Mouse (Mus musculus) heart, embryonic 11.5 days (tissue): ENCODE results near the gene Prr3. TPM values are rescaled to one million over a fixed set of nuclear protein-coding genes. Genes with fewer than 3 reads are reported as not detected.

ENCODE experiments used
- ATAC-seq: fragments of 200-750 bp; cut with Nextera tagmentation; replicated peaks from 2 replicates; pipeline ENCODE4 v1.8.0; 2017; ENCODE audit warnings: moderate library complexity; ENCODE audit not compliant: insufficient number of reproducible peaks, low FRiP score, low TSS enrichment
- H3K27ac ChIP-seq: fragments of 300-500 bp; sonication (generic); 2 replicates; pipeline ENCODE4 v1.5.1; 2014; ENCODE audit warnings: mild to moderate bottlenecking, low read depth, low read length
- H3K27me3 ChIP-seq: fragments of 300-500 bp; sonication (generic); 2 replicates; pipeline ENCODE4 v1.6.1; 2014; ENCODE audit warnings: mild to moderate bottlenecking, low read length, mixed read lengths; ENCODE audit not compliant: control insufficient read depth, insufficient read depth
- H3K36me3 ChIP-seq: fragments of 300-500 bp; sonication (generic); 2 replicates; pipeline ENCODE4 v1.6.1; 2014; ENCODE audit warnings: mild to moderate bottlenecking, low read length, moderate library complexity, mixed read lengths; ENCODE audit not compliant: control insufficient read depth, insufficient read depth
- H3K4me1 ChIP-seq: fragments of 300-500 bp; sonication (generic); 2 replicates; pipeline ENCODE4 v1.6.1; 2014; ENCODE audit warnings: low read length; ENCODE audit not compliant: control insufficient read depth, insufficient read depth
- H3K4me2 ChIP-seq: fragments of 300-500 bp; sonication (generic); 2 replicates; pipeline ENCODE4 v1.6.1; 2014; ENCODE audit warnings: mild to moderate bottlenecking, moderate library complexity
- H3K4me3 ChIP-seq: fragments of 300-500 bp; sonication (generic); 2 replicates; pipeline ENCODE4 v1.5.1; 2014; ENCODE audit warnings: low read depth, low read length
- H3K9ac ChIP-seq: fragments of 300-500 bp; sonication (generic); 2 replicates; pipeline ENCODE4 v1.6.1; 2014; ENCODE audit warnings: mild to moderate bottlenecking, low read depth, low read length, moderate library complexity
- H3K9me3 ChIP-seq: fragments of 300-500 bp; sonication (generic); replicated peaks from 2 replicates; pipeline ENCODE4 v1.6.1; 2016; ENCODE audit warnings: low read length; ENCODE audit not compliant: control insufficient read depth
- WGBS: fragments of 180-500 bp; shearing (Covaris S2); extraction: QIAGEN DNeasy Blood & Tissue Kit; methylation state at CpG from one replicate; pipeline ENCODE4 v1.1.7; 2014; ENCODE audit not compliant: insufficient replicate concordance; 5-methylcytosine and 5-hydroxymethylcytosine counted together
- polyA plus RNA-seq: library from polyadenylated mRNA; unstranded; fragments of >200 nt; fragmentation: Nextera tagmentation; extraction: Ambion mirVana; gene quantifications from 2 replicates; pipeline ENCODE4 v1.2.1, GENCODE M21; 2014

Gene Prr3
- 17.4 TPM in 2 replicates for polyA plus RNA-seq

DNA sequence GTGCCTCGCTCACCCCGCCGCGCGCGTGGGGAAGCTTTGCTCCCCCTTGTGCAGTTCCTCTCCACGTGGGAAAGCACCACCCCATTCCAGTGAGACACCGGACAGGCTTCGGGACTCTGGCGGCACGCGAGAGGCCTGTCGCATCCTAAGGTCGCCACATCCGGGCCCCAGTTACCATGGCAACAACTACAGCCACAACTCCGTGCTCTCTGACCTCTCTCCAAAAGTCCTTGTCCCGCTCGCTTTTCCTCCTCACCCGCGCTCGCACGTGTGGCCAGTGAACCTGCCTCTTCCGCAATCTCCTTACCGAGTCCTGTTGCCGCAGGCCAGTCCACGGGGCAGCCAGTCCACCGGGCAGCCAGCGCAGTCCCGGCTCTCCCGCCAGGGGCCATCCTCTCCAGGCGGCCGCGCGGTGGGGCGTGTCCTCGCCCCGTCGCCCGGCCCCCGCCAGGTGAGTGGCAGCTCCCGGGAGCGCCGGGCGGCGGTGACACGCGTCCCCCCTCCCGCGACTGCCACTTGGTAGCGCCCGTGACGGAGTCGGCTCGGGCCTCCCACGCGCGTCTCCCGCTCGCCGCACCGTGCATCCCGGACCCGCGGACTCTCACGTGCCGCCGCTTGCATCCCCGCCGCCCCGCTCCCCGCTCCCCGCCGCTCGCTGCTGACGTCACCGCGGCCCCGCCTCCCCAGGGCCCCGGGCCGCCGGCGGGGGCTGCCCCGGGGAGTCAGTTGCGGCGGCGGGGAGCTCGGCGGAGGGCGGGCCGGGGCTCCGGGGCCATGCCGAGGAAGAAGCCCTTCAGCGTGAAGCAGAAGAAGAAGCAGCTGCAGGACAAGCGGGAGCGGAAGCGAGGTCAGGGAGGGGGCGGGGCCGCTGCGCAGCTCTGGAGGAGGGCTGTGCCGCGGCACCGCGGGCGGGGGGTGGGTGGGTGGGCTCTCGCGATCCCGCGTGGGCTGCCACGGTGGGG is at the start of gene Prr3, which contains the start of gene Gnl1:
Prr3 (minus strand) TSS at position 836 of the 962 bp plus-strand sequence.
Gnl1 (plus strand) TSS at position 451 of the 962 bp plus-strand sequence.
- peak; percentile 87 for ATAC-seq
- Histone ChIP-seq H3K27ac (peak within 1 kb of the TSS; percentile 96), H3K36me3 (peaks cover 6% of the 10 kb centered on the region; the same call in 1 of the 2 replicates), H3K4me2 (peak within 1 kb of the TSS; percentile 94), H3K4me3 (peak within 1 kb of the TSS; percentile 90), H3K27me3 (no peaks in the 10 kb centered on the region), H3K9ac (peak within 1 kb of the TSS; percentile 89), H3K9me3 (no peaks in the 10 kb centered on the region), H3K4me1 (peaks cover 13% of the 10 kb centered on the region)
- under 1% methylated on average over 61 of the region's 109 CpGs for WGBS

DNA sequence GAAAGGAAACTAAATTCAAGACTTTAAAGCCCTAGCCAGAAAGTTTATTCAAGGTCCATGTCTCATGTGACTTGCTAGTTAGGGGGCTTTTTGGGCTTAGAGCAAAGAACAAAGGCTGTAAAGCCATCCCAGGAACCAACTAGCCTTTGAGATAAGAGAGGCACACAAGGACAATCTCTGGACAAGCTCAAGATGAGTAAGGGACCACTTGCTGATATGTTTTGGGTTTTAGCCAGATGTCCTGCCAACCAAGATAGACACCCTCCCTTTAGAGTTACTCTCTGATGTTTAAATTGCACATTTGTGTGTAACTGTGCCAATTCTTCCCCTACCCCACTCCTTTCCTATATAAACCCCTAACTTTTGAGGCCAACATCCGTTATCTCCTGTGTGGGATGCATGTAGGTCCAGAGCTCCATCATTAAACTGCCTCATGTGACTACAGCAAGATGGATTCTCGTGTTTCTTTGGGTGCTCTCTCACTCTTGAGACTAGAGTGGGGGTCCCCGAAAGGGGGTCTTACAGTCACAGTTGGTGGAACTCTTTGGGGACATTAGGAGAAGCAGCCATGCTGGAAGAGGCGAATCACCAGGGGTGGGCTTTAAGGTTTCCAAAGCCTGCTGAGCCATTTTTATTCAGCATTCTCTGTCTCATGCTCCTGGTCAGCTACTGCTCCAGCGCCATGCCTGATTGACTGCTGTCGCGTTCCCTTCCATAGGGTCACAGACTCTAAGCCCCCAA is 49.0 kb upstream of the Prr3 start:
- WGBS, result 80% methylated on average over 7 of the region's 7 CpGs
- H3K27me3 ChIP-seq, result no peaks in the 10 kb centered on the region
- no peak for ATAC-seq
- H3K27ac ChIP-seq, result no peak overlapping the region
- no peaks in the 10 kb centered on the region for H3K36me3 ChIP-seq
- no peak overlapping the region for H3K4me3 ChIP-seq
- no peaks in the 10 kb centered on the region for H3K4me1 ChIP-seq
- no peaks in the 10 kb centered on the region for H3K9me3 ChIP-seq
- H3K9ac ChIP-seq, result no peak overlapping the region
- H3K4me2 ChIP-seq, result no peak overlapping the region

DNA sequence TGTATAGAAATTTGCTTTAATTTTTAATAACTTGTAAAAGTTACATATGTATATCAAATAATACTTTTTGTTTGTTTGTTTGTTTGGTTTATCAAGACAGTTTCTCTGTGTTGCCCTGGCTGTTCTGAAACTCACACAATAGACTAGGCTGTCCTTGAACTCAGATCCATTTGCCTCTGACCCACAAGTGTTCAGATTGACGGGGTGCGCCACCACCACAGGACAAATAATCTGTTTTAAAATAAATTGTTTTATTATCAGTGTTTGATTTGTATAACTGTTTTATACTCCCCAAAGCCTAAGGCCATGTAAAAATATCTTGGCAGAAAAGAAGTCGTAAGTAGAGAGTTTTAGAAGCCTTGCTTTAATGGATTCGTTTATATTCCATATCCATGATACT is 47.6 kb upstream of the Prr3 start:
- no peak for ATAC-seq
- no peaks in the 10 kb centered on the region for H3K36me3 ChIP-seq
- peaks cover 3% of the 10 kb centered on the region; the same call in 1 of the 2 replicates for H3K4me1 ChIP-seq
- no peaks in the 10 kb centered on the region for H3K9me3 ChIP-seq
- no peak overlapping the region for H3K4me2 ChIP-seq
- H3K4me3 ChIP-seq, result no peak overlapping the region
- H3K27me3 ChIP-seq, result no peaks in the 10 kb centered on the region
- 88% methylated on average over 4 of the region's 4 CpGs for WGBS
- H3K9ac ChIP-seq, result no peak overlapping the region
- H3K27ac ChIP-seq, result no peak overlapping the region

DNA sequence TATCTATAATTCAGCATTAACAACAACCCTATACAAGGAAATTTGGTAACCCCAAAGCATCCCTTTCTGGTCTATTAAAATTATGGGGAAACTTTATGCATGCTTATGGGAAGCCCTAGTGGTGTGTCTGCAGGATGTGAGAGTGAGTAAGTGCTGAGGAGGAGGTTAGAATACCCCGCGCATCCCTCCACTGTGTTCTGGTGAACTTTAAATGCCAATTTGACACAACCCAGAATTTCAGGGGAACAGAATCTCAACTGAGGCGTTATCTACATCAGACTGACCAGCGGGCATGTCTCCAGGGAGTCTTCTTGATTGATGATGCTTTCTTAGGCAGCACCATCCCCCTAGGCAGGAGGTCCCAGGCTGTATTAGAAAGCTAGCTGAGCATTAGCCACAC is 45.9 kb upstream of the Prr3 start:
- no peaks in the 10 kb centered on the region for H3K9me3 ChIP-seq
- H3K9ac ChIP-seq, result no peak overlapping the region
- H3K4me2 ChIP-seq, result no peak overlapping the region
- no peak overlapping the region for H3K27ac ChIP-seq
- ATAC-seq, result no peak
- no peaks in the 10 kb centered on the region for H3K36me3 ChIP-seq
- H3K4me3 ChIP-seq, result no peak overlapping the region
- no peaks in the 10 kb centered on the region for H3K27me3 ChIP-seq
- WGBS, result 40% methylated on average over 4 of the region's 4 CpGs
- peaks cover 3% of the 10 kb centered on the region; the same call in 1 of the 2 replicates for H3K4me1 ChIP-seq

DNA sequence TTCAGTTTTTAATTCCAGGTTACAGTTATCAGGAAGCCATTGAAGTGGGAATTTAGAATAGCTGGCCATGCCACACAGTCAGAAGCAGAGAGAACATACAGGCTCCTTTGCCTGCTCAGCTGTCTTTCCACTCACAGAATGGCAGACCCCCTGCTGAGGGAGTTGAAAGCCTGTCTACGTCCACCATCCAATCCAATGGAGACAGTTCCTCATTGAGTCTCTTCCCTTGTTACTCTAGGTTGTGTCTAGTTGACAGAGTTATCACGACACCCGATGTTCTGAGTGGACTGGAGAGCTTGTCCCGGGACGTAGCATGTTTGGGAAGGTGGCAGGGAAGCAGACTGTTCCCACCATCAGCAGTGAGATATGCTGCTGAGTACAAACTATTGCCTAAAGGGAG is 45.2 kb upstream of the Prr3 start:
- H3K4me3 ChIP-seq, result no peak overlapping the region
- no peak overlapping the region for H3K27ac ChIP-seq
- no peaks in the 10 kb centered on the region for H3K36me3 ChIP-seq
- H3K9ac ChIP-seq, result no peak overlapping the region
- H3K4me2 ChIP-seq, result no peak overlapping the region
- peaks cover 3% of the 10 kb centered on the region; the same call in 1 of the 2 replicates for H3K4me1 ChIP-seq
- no peaks in the 10 kb centered on the region for H3K27me3 ChIP-seq
- 51% methylated on average over 5 of the region's 5 CpGs for WGBS
- H3K9me3 ChIP-seq, result no peaks in the 10 kb centered on the region
- no peak for ATAC-seq

DNA sequence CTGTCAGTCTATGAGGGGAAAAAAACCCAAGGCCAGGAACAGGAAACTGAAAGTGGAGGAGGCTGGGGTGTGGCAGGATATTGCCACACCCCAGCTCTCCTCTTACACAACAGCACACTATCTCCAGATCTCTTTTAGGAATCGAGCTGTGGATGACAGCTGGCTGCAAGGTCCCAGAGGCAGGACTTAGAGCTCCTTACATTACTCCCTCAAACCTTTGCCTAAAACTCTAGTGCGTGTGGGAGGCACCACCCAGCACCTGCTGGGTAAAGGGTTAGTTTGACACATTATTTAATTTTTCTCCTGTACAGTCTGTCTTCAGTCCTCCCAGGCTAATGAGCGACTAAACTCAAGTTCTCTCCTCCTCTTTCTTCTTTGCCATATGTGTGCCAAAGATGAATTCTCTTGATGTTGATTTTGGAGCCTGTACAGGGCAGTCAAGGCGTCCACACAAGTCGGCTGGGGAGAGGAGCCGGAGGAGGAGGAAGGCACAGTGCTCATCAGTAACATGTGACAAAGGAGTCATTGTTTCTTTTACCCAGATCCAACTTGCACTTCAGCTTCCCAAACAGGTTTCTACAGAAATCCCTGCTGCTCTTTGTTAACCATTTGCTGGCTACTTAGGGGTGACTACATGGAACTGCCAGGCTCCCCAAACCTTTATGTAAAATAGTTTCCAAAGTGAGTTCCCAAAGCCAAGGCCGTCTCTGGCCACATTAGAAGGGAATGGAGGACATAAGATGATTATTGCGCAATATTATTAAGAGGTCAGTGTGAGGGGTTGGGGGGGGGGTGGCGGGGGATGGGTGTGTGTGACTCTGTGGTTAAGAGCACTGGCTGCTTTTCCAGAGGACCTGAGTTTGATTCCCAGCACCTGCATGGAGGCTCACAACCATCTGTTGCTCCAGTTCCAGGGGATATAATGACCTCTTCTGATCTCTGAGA is 43.9 kb upstream of the Prr3 start:
- H3K27me3 ChIP-seq, result no peaks in the 10 kb centered on the region
- H3K27ac ChIP-seq, result no peak overlapping the region
- no peaks in the 10 kb centered on the region for H3K36me3 ChIP-seq
- H3K4me3 ChIP-seq, result no peak overlapping the region
- no peaks in the 10 kb centered on the region for H3K9me3 ChIP-seq
- peaks cover 3% of the 10 kb centered on the region; the same call in 1 of the 2 replicates for H3K4me1 ChIP-seq
- peak; percentile 60 for ATAC-seq
- no peak overlapping the region for H3K9ac ChIP-seq
- 61% methylated on average over 9 of the region's 9 CpGs for WGBS
- H3K4me2 ChIP-seq, result no peak overlapping the region; the same call in 1 of the 2 replicates

DNA sequence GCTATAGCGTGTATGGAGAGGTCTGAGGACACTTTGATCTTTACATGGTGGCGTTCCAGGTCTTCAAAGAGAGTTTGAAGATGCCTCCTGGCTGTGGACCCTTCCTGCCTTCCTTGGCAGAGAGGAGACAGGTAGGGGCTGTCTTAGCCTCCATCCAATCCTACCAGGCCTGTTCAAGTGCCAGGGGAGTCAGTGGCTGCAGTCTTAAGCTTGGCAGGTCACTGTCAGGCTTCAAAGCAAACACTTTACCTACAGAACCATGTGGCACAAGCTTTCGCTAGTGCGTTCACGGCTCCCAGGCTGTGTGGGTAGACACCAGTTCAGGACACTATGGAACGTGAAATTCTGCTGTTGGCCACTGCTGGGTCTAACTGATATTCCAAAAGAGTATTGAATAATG is 42.9 kb upstream of the Prr3 start:
- Histone ChIP-seq H3K36me3 (no peaks in the 10 kb centered on the region), H3K4me1 (peaks cover 3% of the 10 kb centered on the region; the same call in 1 of the 2 replicates), H3K27ac (no peak overlapping the region), H3K9ac (no peak overlapping the region), H3K4me2 (no peak overlapping the region), H3K4me3 (no peak overlapping the region), H3K9me3 (no peaks in the 10 kb centered on the region), H3K27me3 (no peaks in the 10 kb centered on the region)
- WGBS, result 85% methylated on average over 6 of the region's 6 CpGs
- no peak for ATAC-seq

DNA sequence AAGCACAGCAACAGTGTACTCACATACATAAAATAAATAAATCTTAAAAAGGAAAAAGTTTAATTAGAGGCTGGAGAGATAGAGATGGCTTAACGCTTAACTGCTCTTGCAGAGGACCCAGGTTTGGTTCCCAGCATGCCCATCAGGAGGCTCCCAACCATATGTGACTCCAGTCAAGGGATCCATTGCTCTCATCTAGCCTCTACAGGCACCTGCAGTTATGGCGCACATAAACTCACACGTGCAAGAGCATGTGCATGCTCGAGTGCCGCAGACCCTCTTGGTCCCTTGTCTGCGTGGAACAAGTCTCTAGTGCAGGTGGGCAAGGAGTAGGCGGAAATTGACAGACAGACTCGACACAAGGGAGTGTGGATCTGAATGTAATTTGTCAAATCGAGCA is 42.1 kb upstream of the Prr3 start:
- Histone ChIP-seq H3K36me3 (no peaks in the 10 kb centered on the region), H3K27me3 (no peaks in the 10 kb centered on the region), H3K9ac (no peak overlapping the region), H3K4me2 (no peak overlapping the region), H3K4me1 (peaks cover 3% of the 10 kb centered on the region; the same call in 1 of the 2 replicates), H3K27ac (no peak overlapping the region), H3K4me3 (no peak overlapping the region), H3K9me3 (no peaks in the 10 kb centered on the region)
- ATAC-seq, result no peak
- WGBS, result 82% methylated on average over 9 of the region's 9 CpGs
